11 mouse cellular contexts compared by ENCODE assay signal in the genomic region with DNA sequence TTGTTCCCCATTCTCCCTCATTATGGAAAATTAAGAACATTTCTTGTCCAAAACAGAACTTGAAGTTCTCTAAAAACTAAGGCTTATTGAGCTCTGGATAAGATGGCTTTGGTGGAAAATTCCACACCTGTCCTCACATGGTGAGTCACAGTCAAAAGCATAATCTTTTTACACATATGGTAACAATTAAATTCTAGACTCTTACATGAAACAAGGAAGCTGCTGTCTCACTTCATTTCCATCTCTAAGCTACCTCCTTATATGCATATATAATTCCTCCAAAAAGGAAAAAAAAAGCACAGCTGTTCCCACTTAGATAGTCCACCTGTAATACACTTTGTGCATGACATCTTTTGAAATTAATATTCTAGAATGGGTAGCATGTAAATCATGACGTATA.
"Had no signal": no experiment of that assay in that cellular context is flagged by ENCODE, and none has a peak within 500 bp of the region (broad histone marks: within the 10 kb centered on the region; RNA-seq: fewer than 3 reads in every experiment).

No protein-coding gene starts in this region.

- ATAC-seq: liver, postnatal 0 days; midbrain, embryonic 16.5 days had no signal

- H3K27ac ChIP-seq: layer of hippocampus, adult 2 months; liver, embryonic 13.5 days; midbrain, embryonic 12.5 days had no signal

- H3K4me3 ChIP-seq: layer of hippocampus, adult 2 months; liver, embryonic 13.5 days; midbrain, embryonic 12.5 days had no signal

- H3K4me1 ChIP-seq: liver, embryonic 13.5 days; midbrain, embryonic 12.5 days had no signal

- DNase-seq: kidney, postnatal 10 days; kidney, postnatal 4 days; left cerebral cortex, postnatal 4 days; liver; liver, embryonic 13.5 days; liver, postnatal 0 days; right cerebral cortex, postnatal 14 days; thymus, postnatal 14 days had no signal
